Mouse (Mus musculus) embryonic stem cell, embryonic (primary cell): ENCODE measurements at regions not wholly inside any gene's neighbourhood (a gene's known extent, or its start where the extent isn't known, plus 50 kb on each side); places are given as distances from the start of the nearest gene placed in this dataset.
"Not testable (repeated sequence)": the region's sequence is repeated elsewhere in the genome, so short reads cannot be mapped to it uniquely, and the experiment has no call there.

Experiments
- CTCF ChIA-PET, 4 experiments: fragments of 300-600 bp in 2 of 4; fragments of 350-600 bp in 2 of 4; sonication (Branson Sonifier 250); formaldehyde crosslinking; loops; one replicate each; lab custom pipeline; 2022; ENCODE audit warnings: inconsistent platforms in 2 of 4; lab: Charles Lee
- POLR2A ChIA-PET, 4 experiments: fragments of 300-600 bp in 2 of 4; fragments of 350-600 bp in 2 of 4; sonication (Branson Sonifier 250); formaldehyde crosslinking; loops; one replicate each; lab custom pipeline; 2022; ENCODE audit warnings: antibody characterized with exemption in 4 of 4, inconsistent platforms in 1 of 4; lab: Charles Lee

- POLR2A ChIA-PET, result no interaction called here
- CTCF ChIA-PET, result no interaction called here
Observed at GRCm38 (mm10) chr7:138467386-138467785, 69.9 kb upstream of the Tcerg1l start.

GRCm38 (mm10) chr7:138457964-138458363 lies 60.4 kb upstream of the Tcerg1l start:
- ChIA-PET CTCF (interaction anchor here in 1 of 4 experiments (1.9 kb wide), 1 partner anchor 60 kb away, joined by 5 read pairs; the partner anchor contains the start of gene Tcerg1l), POLR2A (interaction anchor here in 1 of 4 experiments (1.1 kb wide), 1 partner anchor 9 kb away, joined by 4 read pairs; no protein-coding TSS in a partner anchor)

- ChIA-PET POLR2A (no interaction called here), CTCF (no interaction called here)
Observed at GRCm38 (mm10) chr7:138455371-138455770, 57.8 kb upstream of the Tcerg1l start.

- CTCF ChIA-PET, result not testable (repeated sequence)
- POLR2A ChIA-PET, result interaction anchor here in 1 of 4 experiments (1.1 kb wide), 1 partner anchor 56 kb away, joined by 3 read pairs; the partner anchor contains the start of gene Tcerg1l
Observed at GRCm38 (mm10) chr7:138454498-138455225, 57.1 kb upstream of the Tcerg1l start.

- POLR2A ChIA-PET, result interaction anchor here in 1 of 4 experiments (0.6 kb wide), 1 partner anchor 384 kb away, joined by 3 read pairs; no protein-coding TSS in a partner anchor
- CTCF ChIA-PET, result no interaction called here
Observed at GRCm38 (mm10) chr7:138451321-138451720, 53.8 kb upstream of the Tcerg1l start.

GRCm38 (mm10) chr7:138448519-138448918 lies 51.0 kb upstream of the Tcerg1l start:
- CTCF ChIA-PET, result no interaction called here
- POLR2A ChIA-PET, result no interaction called here
